Mouse (Mus musculus): ENCODE measurements around the gene Amz2. TPM values are rescaled to one million over a fixed set of nuclear protein-coding genes. Genes with fewer than 3 reads are reported as not detected.

Amz2 gene
- polyA plus RNA-seq, 1 experiment from 2014 or later, result 50.1 TPM

DNA sequence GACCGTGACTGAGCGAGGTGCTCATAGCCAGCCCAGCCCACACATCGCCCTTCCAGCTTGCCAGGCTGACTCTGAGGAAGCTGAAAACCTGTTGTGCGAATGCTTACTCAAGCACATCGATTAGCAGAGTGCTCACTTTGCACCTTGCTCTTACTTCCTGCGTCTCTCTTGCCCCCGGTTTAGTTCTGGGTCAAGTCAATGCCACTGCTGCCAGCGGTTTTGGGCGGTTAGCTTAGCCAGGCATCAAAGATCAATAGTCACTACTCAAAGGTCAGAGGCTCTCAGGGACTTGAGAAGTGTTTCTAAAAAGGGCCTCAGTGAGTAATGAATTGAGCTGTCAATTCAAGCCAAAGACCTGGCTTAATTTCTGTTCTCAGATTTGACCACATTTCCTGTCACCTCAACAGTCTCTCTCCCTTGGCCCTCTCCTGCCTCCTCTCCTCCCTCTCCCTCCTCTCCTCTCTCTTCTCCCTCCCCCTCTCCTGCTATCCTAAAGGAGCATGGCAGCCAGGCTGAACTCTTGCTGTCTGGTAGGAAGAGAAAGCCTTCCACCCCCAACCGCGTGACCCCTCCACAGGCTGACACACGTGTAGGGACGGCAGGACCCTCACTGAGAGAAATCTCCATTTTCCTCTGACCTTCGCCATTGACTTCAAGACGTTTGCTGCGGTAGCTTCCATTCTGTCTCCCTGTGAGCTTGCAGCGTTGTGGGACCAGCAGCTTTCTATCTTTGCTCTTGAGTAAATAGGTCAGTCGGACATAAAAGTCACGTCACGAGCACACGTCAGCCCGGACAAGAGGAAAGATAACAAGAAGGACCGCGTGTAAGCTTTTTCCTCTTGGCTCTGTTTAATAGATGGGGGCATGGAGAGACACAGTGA lies 69.4 kb downstream of the Amz2 start:
- no peak for DNase-seq (ENCODE audit: low spot score)
- Histone ChIP-seq H3K9ac (ENCODE audit: low read length) (no peak overlapping the region), H3K4me1 (ENCODE audit: control insufficient read depth, insufficient read depth, low read length) (peaks cover 4% of the 10 kb centered on the region; the same call in 1 of the 2 replicates), H3K27ac (replicated peaks; ENCODE audit: low read depth, low read length) (no peak overlapping the region), H3K4me2 (ENCODE audit: low read depth, severe bottlenecking) (no peak overlapping the region), H3K36me3 (ENCODE audit: control insufficient read depth, insufficient read depth, low read length) (no peaks in the 10 kb centered on the region), H3K9me3 (ENCODE audit: control insufficient read depth, low read length) (no peaks in the 10 kb centered on the region), H3K27me3 (ENCODE audit: control insufficient read depth, insufficient read depth, low read length) (no peaks in the 10 kb centered on the region), H3K4me3 (ENCODE audit: low read depth, low read length) (no peak overlapping the region)
- 36% methylated on average over 24 of the region's 24 CpGs for WGBS
- ATAC-seq (ENCODE audit: insufficient number of reproducible peaks, low FRiP score, low TSS enrichment, low read depth), result no peak

DNA sequence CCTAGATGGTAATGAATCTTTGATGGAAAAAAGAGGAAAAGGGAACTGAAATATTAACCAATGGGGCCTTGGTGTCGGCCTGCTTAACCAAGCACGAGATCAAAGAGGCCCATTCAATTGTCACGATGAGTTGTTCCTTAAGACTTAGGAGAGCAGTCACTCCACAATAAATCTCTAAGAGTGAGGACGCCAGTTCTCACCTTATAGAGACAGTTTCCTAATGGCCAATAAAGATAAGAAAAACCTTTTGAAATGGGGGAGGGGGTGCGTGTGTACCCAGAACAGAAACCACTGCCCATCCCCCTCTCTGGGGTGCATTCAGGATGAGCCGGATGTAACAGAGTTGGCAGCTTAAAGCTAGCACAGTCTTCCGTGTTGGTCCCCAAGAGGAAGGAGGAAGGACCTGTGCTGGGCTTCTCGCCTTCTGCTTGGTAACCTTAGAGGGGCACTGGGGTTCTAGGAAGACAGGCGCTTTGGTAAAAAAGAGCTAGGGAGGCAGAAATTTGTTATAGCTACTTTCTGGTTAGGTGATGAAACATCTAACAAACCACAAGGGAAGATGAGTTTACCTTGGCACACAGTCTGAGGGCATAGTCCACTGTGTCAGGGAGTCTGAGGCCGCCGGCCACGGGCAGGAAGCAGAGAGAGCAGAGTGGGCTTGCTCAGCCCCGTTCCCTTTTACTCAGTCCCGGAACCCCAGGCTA lies 70.2 kb downstream of the Amz2 start:
- H3K4me3 ChIP-seq (ENCODE audit: low read depth, low read length), result no peak overlapping the region
- no peak overlapping the region for H3K4me2 ChIP-seq (ENCODE audit: low read depth, severe bottlenecking)
- WGBS, result 43% methylated on average over 14 of the region's 14 CpGs
- no peaks in the 10 kb centered on the region for H3K27me3 ChIP-seq (ENCODE audit: control insufficient read depth, insufficient read depth, low read length)
- DNase-seq (ENCODE audit: low spot score) (no peak), ATAC-seq (ENCODE audit: insufficient number of reproducible peaks, low FRiP score, low TSS enrichment, low read depth) (no peak)
- no peaks in the 10 kb centered on the region for H3K9me3 ChIP-seq (ENCODE audit: control insufficient read depth, low read length)
- no peaks in the 10 kb centered on the region for H3K36me3 ChIP-seq (ENCODE audit: control insufficient read depth, insufficient read depth, low read length)
- no peak overlapping the region for H3K27ac ChIP-seq (replicated peaks; ENCODE audit: low read depth, low read length)
- H3K9ac ChIP-seq (ENCODE audit: low read length), result no peak overlapping the region
- H3K4me1 ChIP-seq (ENCODE audit: control insufficient read depth, insufficient read depth, low read length), result peaks cover 4% of the 10 kb centered on the region; the same call in 1 of the 2 replicates

DNA sequence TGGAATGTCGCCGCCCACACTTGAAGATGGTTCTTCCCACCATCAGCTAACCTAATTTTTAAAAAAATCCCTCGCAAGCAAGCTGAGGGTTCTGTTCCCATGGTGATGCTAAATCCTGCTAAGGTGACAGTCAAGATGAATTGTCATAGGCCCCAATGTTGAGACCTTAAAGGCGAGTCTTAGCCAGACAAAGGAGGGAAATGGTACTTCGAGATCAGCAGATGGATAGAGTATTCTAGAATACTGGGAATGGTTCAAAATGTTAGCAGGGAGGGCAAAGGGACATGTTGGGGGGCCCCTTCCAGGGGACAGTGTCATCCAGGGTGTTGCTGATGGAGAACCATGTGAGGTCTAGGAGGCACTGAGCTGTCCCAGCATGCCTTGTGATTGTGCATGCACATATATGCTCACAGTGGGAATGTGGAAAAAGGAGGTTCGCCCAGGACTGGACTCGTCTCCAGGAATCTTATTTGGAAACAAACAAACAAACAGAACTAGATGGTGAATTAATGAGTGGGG lies 70.8 kb downstream of the Amz2 start:
- Histone ChIP-seq H3K27me3 (ENCODE audit: control insufficient read depth, insufficient read depth, low read length) (no peaks in the 10 kb centered on the region), H3K9me3 (ENCODE audit: control insufficient read depth, low read length) (no peaks in the 10 kb centered on the region), H3K36me3 (ENCODE audit: control insufficient read depth, insufficient read depth, low read length) (no peaks in the 10 kb centered on the region), H3K27ac (replicated peaks; ENCODE audit: low read depth, low read length) (no peak overlapping the region), H3K4me2 (ENCODE audit: low read depth, severe bottlenecking) (no peak overlapping the region), H3K4me1 (ENCODE audit: control insufficient read depth, insufficient read depth, low read length) (peaks cover 4% of the 10 kb centered on the region; the same call in 1 of the 2 replicates), H3K4me3 (ENCODE audit: low read depth, low read length) (no peak overlapping the region), H3K9ac (ENCODE audit: low read length) (no peak overlapping the region)
- ATAC-seq (ENCODE audit: insufficient number of reproducible peaks, low FRiP score, low TSS enrichment, low read depth) (no peak), DNase-seq (ENCODE audit: low spot score) (no peak)
- 87% methylated on average over 7 of the region's 7 CpGs for WGBS

DNA sequence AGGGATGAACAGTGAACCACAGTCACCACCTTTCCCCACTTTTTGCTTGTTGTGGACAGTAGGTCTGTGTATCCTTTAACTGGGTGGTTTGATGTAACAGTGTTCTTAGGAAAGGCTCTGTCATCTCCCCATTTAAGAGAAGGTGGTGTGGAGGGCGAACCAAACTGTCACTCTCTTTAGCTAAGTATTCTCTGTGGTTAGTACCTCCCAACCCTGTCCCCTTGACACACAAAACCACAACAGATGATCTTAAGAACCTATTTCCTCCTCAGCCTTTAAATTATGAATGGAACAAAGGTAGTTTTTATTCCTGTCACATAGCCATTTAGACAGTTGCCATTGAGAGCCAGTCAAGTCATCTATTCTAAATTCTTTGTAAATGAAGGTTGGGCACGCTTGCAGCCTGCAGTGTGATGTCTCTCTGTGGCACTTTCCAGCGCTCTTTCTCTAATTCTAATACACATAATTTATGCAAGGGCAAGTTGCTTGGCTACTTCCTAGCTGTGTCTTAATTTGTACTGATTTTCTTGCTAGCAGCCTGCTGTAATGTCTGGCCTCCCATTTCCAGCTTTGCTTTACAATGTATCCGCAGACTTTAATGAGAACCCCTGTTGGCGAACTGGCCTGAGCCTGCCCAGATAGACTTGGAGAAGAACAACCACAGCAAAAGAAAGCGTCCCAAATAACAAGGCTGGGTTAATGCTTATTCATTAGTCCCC lies 71.4 kb downstream of the Amz2 start:
- H3K27ac ChIP-seq (replicated peaks; ENCODE audit: low read depth, low read length), result no peak overlapping the region
- DNase-seq (ENCODE audit: low spot score) (no peak), ATAC-seq (ENCODE audit: insufficient number of reproducible peaks, low FRiP score, low TSS enrichment, low read depth) (no peak)
- H3K36me3 ChIP-seq (ENCODE audit: control insufficient read depth, insufficient read depth, low read length), result no peaks in the 10 kb centered on the region
- H3K9me3 ChIP-seq (ENCODE audit: control insufficient read depth, low read length), result no peaks in the 10 kb centered on the region
- H3K27me3 ChIP-seq (ENCODE audit: control insufficient read depth, insufficient read depth, low read length), result no peaks in the 10 kb centered on the region
- H3K9ac ChIP-seq (ENCODE audit: low read length), result no peak overlapping the region
- H3K4me3 ChIP-seq (ENCODE audit: low read depth, low read length), result no peak overlapping the region
- H3K4me2 ChIP-seq (ENCODE audit: low read depth, severe bottlenecking), result no peak overlapping the region
- H3K4me1 ChIP-seq (ENCODE audit: control insufficient read depth, insufficient read depth, low read length), result peaks cover 4% of the 10 kb centered on the region; the same call in 1 of the 2 replicates
- WGBS, result 61% methylated on average over 6 of the region's 6 CpGs

DNA sequence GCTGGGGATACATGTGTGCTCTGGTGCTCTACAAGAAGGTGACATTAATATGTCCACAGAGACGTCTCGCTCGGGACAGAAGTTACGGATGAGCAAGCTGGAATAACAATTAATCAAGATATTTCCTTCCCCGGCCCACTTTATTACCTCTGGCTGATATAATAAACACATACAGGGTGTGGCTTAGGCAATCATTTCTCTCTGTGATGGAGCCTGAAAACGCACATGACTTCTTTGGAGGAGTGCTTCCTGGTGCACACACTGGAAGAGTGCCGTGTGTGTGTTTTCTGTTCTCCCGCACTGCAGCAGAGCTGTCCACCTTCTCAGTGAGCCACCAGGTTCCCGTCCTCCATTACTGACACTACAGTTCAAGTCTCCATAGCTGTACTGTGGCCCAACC lies 72.2 kb downstream of the Amz2 start:
- H3K9me3 ChIP-seq (ENCODE audit: control insufficient read depth, low read length), result no peaks in the 10 kb centered on the region
- no peaks in the 10 kb centered on the region for H3K27me3 ChIP-seq (ENCODE audit: control insufficient read depth, insufficient read depth, low read length)
- WGBS, result 80% methylated on average over 9 of the region's 9 CpGs
- ATAC-seq (ENCODE audit: insufficient number of reproducible peaks, low FRiP score, low TSS enrichment, low read depth), result no peak
- H3K4me3 ChIP-seq (ENCODE audit: low read depth, low read length), result no peak overlapping the region
- H3K9ac ChIP-seq (ENCODE audit: low read length), result no peak overlapping the region
- H3K27ac ChIP-seq (replicated peaks; ENCODE audit: low read depth, low read length), result no peak overlapping the region
- no peak for DNase-seq (ENCODE audit: low spot score)
- no peak overlapping the region for H3K4me2 ChIP-seq (ENCODE audit: low read depth, severe bottlenecking)
- H3K36me3 ChIP-seq (ENCODE audit: control insufficient read depth, insufficient read depth, low read length), result no peaks in the 10 kb centered on the region
- H3K4me1 ChIP-seq (ENCODE audit: control insufficient read depth, insufficient read depth, low read length), result peaks cover 4% of the 10 kb centered on the region; the same call in 1 of the 2 replicates

DNA sequence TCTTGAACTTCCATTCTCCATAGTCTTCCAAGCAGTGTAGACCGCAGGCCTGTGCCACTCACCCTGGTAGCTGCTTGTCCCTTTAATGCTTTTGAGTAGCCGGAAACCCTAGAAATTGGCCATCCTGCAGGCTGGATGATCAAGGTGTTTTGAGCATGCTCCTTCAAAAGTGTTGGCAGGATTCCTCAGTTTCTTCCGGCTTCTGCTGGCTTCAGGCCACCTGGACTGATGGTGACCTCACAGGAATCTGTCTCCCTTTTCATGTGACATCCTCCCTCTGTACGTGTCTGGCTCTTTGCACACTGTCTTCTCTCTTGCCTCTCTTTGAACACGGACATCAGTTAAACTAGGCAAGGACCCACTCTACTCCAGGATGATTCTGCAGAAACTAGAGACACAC lies 74.5 kb downstream of the Amz2 start:
- ATAC-seq (ENCODE audit: insufficient number of reproducible peaks, low FRiP score, low TSS enrichment, low read depth) (no peak), DNase-seq (ENCODE audit: low spot score) (no peak)
- no peaks in the 10 kb centered on the region for H3K27me3 ChIP-seq (ENCODE audit: control insufficient read depth, insufficient read depth, low read length)
- no peaks in the 10 kb centered on the region for H3K9me3 ChIP-seq (ENCODE audit: control insufficient read depth, low read length)
- H3K4me1 ChIP-seq (ENCODE audit: control insufficient read depth, insufficient read depth, low read length), result no peaks in the 10 kb centered on the region
- H3K4me3 ChIP-seq (ENCODE audit: low read depth, low read length), result no peak overlapping the region
- no peak overlapping the region for H3K9ac ChIP-seq (ENCODE audit: low read length)
- no peaks in the 10 kb centered on the region for H3K36me3 ChIP-seq (ENCODE audit: control insufficient read depth, insufficient read depth, low read length)
- H3K4me2 ChIP-seq (ENCODE audit: low read depth, severe bottlenecking), result no peak overlapping the region
- H3K27ac ChIP-seq (replicated peaks; ENCODE audit: low read depth, low read length), result no peak overlapping the region
- WGBS, result 90% methylated on average over 5 of the region's 5 CpGs

Small RNAs within 50 kb of the gene (microRNA-seq; reads per million reads assigned to microRNA genes)
- not detected for gene Gm25540

Other genes with a start within 250 kb of the Amz2 start
- gene Rgs9, start 127.8 kb upstream of the Amz2 start, polyA plus RNA-seq (2014; fragmentation: Nextera tagmentation; extraction: Ambion mirVana), result 2.8 and 3.1 TPM in 2 replicates
- gene Gna13, start 63.1 kb upstream of the Amz2 start, polyA plus RNA-seq (2014; fragmentation: Nextera tagmentation; extraction: Ambion mirVana), result 25.4 and 27.5 TPM in 2 replicates
- not detected in 2 replicates for gene 9930022D16Rik, start 12.0 kb upstream of the Amz2 start, polyA plus RNA-seq (2014; fragmentation: Nextera tagmentation; extraction: Ambion mirVana)
- gene Arsg, start 47.4 kb downstream of the Amz2 start, polyA plus RNA-seq (2014; fragmentation: Nextera tagmentation; extraction: Ambion mirVana), result 1.6 and 2.2 TPM in 2 replicates
- gene Slc16a6, start 47.7 kb downstream of the Amz2 start, polyA plus RNA-seq (2014; fragmentation: Nextera tagmentation; extraction: Ambion mirVana), result 2.9 and 3.6 TPM in 2 replicates
- gene Wipi1, start 186.0 kb downstream of the Amz2 start, polyA plus RNA-seq (2014; fragmentation: Nextera tagmentation; extraction: Ambion mirVana), result 23.3 and 27.7 TPM in 2 replicates
- 384 and 394 TPM in 2 replicates for gene Prkar1a, start 223.5 kb downstream of the Amz2 start, polyA plus RNA-seq (2014; fragmentation: Nextera tagmentation; extraction: Ambion mirVana)